Comparison of ENCODE assay signal across 8 mouse cellular contexts in genomic region chr13:94709691-94710573, GRCm38 (mm10).
DNase-seq lines count a peak whose midpoint lies in the region; ATAC-seq and TF ChIP-seq lines count a peak whose summit lies in the region.

No protein-coding gene starts in this region.

- peak; percentile 51 for TF ChIP-seq CTCF in stomach, postnatal 0 days (IDR thresholded peaks at IDR 0.05; ENCODE audit: low read depth)

- H3K4me2 ChIP-seq in kidney, embryonic 14.5 days (replicated peaks; ENCODE audit: low read depth, low read length) = peak overlapping the region; percentile 43
- peak overlapping the region; percentile 48 for H3K4me2 ChIP-seq in stomach, postnatal 0 days (replicated peaks; ENCODE audit: low read depth)

- H3K27me3 ChIP-seq in kidney, embryonic 14.5 days (ENCODE audit: control insufficient read depth, insufficient read depth, low read length) = peaks cover 90% of the 10 kb centered on the region
- H3K27me3 ChIP-seq in stomach, postnatal 0 days (ENCODE audit: control insufficient read depth, insufficient read depth, low read length) = peaks cover 14% of the 10 kb centered on the region

- no peaks in the 10 kb centered on the region for H3K79me2 ChIP-seq in macrophage (ENCODE audit: inconsistent target)

- TF ChIP-seq EP300 in stomach, postnatal 0 days (optimal IDR thresholded peaks at IDR 0.05) = no peak

- peak overlapping the region; percentile 32 for H3K4me3 ChIP-seq in kidney, embryonic 14.5 days (ENCODE audit: low read length)
- peak overlapping the region; percentile 17; the same call in 1 of the 2 replicates for H3K4me3 ChIP-seq in macrophage (ENCODE audit: inconsistent target)
- peak overlapping the region; percentile 31 for H3K4me3 ChIP-seq in stomach, postnatal 0 days (ENCODE audit: low read depth, low read length)

- H3K36me3 ChIP-seq in kidney, embryonic 14.5 days (ENCODE audit: control insufficient read depth, insufficient read depth, low read length) = no peaks in the 10 kb centered on the region
- H3K36me3 ChIP-seq in macrophage (ENCODE audit: inconsistent target) = no peaks in the 10 kb centered on the region
- H3K36me3 ChIP-seq in stomach, postnatal 0 days (ENCODE audit: control insufficient read depth, insufficient read depth, low read length) = no peaks in the 10 kb centered on the region

- H3K9me3 ChIP-seq in kidney, embryonic 14.5 days (ENCODE audit: control insufficient read depth, low read length) = no peaks in the 10 kb centered on the region
- H3K9me3 ChIP-seq in stomach, postnatal 0 days (ENCODE audit: control insufficient read depth, low read length) = no peaks in the 10 kb centered on the region

- peak; percentile 61 for ATAC-seq in granulocyte monocyte progenitor cell, adult 5-6 weeks (replicated peaks; ENCODE audit: poor library complexity, severe bottlenecking)
- ATAC-seq in kidney, embryonic 14.5 days (ENCODE audit: low FRiP score, low TSS enrichment) = peak; percentile 88
- ATAC-seq in stomach, postnatal 0 days (ENCODE audit: low FRiP score, low TSS enrichment) = 0 out of 2 replicates have a peak, but pooled peaks have one; percentile 57

- under 1% methylated on average over 49 of the region's 50 CpGs for WGBS in kidney, embryonic 14.5 days
- WGBS in macrophage (ENCODE audit: missing documents) = 3% methylated on average over 50 of the region's 50 CpGs
- WGBS in stomach, postnatal 0 days = 2% methylated on average over 50 of the region's 50 CpGs

- no peak overlapping the region for H3K9ac ChIP-seq in kidney, embryonic 14.5 days (ENCODE audit: low read depth, low read length)
- H3K9ac ChIP-seq in stomach, postnatal 0 days (ENCODE audit: low read length) = no peak overlapping the region

- DNase-seq in gastrocnemius, adult 18-20 months (ENCODE audit: low spot score) = peak; percentile 19
- no peak for DNase-seq in gastrocnemius, postnatal 25 days
- DNase-seq in adrenal gland, postnatal 25 days = peak; percentile 18
- DNase-seq in stomach, postnatal 0 days (ENCODE audit: low spot score) = peak; percentile 30
- DNase-seq in thymus, postnatal 10 days (ENCODE audit: low spot score in 2 of 2) = no peak

- H3K4me1 ChIP-seq in kidney, embryonic 14.5 days (ENCODE audit: control insufficient read depth, insufficient read depth, low read length) = 0 out of 2 replicates have a peak, but pooled peaks cover 6% of the 10 kb centered on the region
- peaks cover 4% of the 10 kb centered on the region; the same call in 1 of the 2 replicates for H3K4me1 ChIP-seq in stomach, postnatal 0 days (replicated peaks; ENCODE audit: control insufficient read depth, insufficient read depth)

- no peak overlapping the region for H3K27ac ChIP-seq in kidney, embryonic 14.5 days (ENCODE audit: low read depth, low read length)
- H3K27ac ChIP-seq in macrophage = no peak overlapping the region
- no peak overlapping the region for H3K27ac ChIP-seq in stomach, postnatal 0 days (replicated peaks)

Comparison
In these comparisons a context has a peak if more than half of its experiments do, and no peak if none do; other contexts are left out.
1. DNase-seq: peak in gastrocnemius, adult 18-20 months (single experiment), adrenal gland, postnatal 25 days (single experiment) and stomach, postnatal 0 days (single experiment); none in gastrocnemius, postnatal 25 days (single experiment) and thymus, postnatal 10 days (0 of 2).
2. Peak in every context shown above with its lines, with median percentiles within 50 percentile points of each other: ATAC-seq and H3K4me3 ChIP-seq.